Mouse (Mus musculus) thymus, adult 2 months (tissue): ENCODE data around the gene Rasa1. TPM values are rescaled to one million over a fixed set of nuclear protein-coding genes. Genes with fewer than 3 reads are reported as not detected.
A peak's percentile ranks its signal among the peaks of the same experiment; 100 is the strongest.

ENCODE experiments used
- DNase-seq: peaks from one replicate; pipeline ENCODE4 v3.0.0; 2021
- H3K27ac ChIP-seq: fragments of 200-500 bp; 2 replicates; pipeline ENCODE4 v1.5.1; 2012; ENCODE audit warnings: low read length, control low read depth; ENCODE audit not compliant: control insufficient read depth, insufficient read depth
- H3K27me3 ChIP-seq: fragments of 200-500 bp; 2 replicates; pipeline ENCODE4 v1.6.1; 2012; ENCODE audit warnings: mild to moderate bottlenecking, low read length, moderate library complexity, mixed read lengths; ENCODE audit not compliant: control insufficient read depth, insufficient read depth
- H3K36me3 ChIP-seq: fragments of 200-500 bp; 2 replicates; pipeline ENCODE4 v1.6.1; 2012; ENCODE audit warnings: mild to moderate bottlenecking, low read length, moderate library complexity; ENCODE audit not compliant: control insufficient read depth, insufficient read depth
- H3K4me1 ChIP-seq: fragments of 200-500 bp; replicated peaks from 2 replicates; pipeline ENCODE4 v1.6.1; 2012; ENCODE audit warnings: low read length; ENCODE audit not compliant: control insufficient read depth, insufficient read depth
- H3K4me3 ChIP-seq: fragments of 200-500 bp; 2 replicates; pipeline ENCODE4 v1.5.1; 2012; ENCODE audit warnings: mild to moderate bottlenecking, low read length, control low read depth, moderate library complexity; ENCODE audit not compliant: control insufficient read depth, insufficient read depth
- CTCF ChIP-seq: fragments of 200-500 bp; IDR thresholded peaks from 2 replicates; pipeline ENCODE4 v1.5.1; 2012; ENCODE audit warnings: mild to moderate bottlenecking, control low read depth, low read length, moderate library complexity, borderline replicate concordance; ENCODE audit not compliant: control insufficient read depth, poor library complexity, insufficient read depth; ENCODE audit errors: extremely low read depth
- POLR2A ChIP-seq: fragments of 200-500 bp; IDR thresholded peaks from 2 replicates; pipeline ENCODE4 v1.6.1; 2012; ENCODE audit warnings: mild to moderate bottlenecking, low read length, control low read depth, moderate library complexity; ENCODE audit not compliant: control insufficient read depth, poor library complexity, insufficient read depth; ENCODE audit errors: extremely low read depth
- WGBS: fragments of 180-500 bp; shearing (Covaris S2); methylation state at CpG from one replicate; pipeline ENCODE4 v1.1.7; 2018; 5-methylcytosine and 5-hydroxymethylcytosine counted together
- polyA plus RNA-seq: library from polyadenylated mRNA; depleted of rRNA; stranded (reverse); fragments of >200 nt; gene quantifications from 2 replicates; pipeline ENCODE4 v1.2.3, GENCODE M21; 2012; rRNA removed

Gene Rasa1
- polyA plus RNA-seq = 17.3 and 19.8 TPM in 2 replicates

GRCm38 (mm10) chr13:85288843-85289713 is at the start of gene Rasa1:
Rasa1 (minus strand) TSS chr13:85289130.
- H3K4me3 ChIP-seq = peak within 1 kb of the TSS; percentile 63
- H3K27ac ChIP-seq = peak within 1 kb of the TSS; percentile 75
- H3K4me1 ChIP-seq = no peaks in the 10 kb centered on the region
- peak; percentile 92 for DNase-seq
- TF ChIP-seq CTCF (peak; percentile 39; the same call in 1 of the 2 replicates), POLR2A (peak; percentile 62)
- under 1% methylated on average over 96 of the region's 97 CpGs for WGBS
- no peaks in the 10 kb centered on the region for H3K27me3 ChIP-seq
- H3K36me3 ChIP-seq = no peaks in the 10 kb centered on the region

- no peak overlapping the region for H3K27ac ChIP-seq
- H3K4me3 ChIP-seq = no peak overlapping the region
- no peaks in the 10 kb centered on the region for H3K4me1 ChIP-seq
- H3K27me3 ChIP-seq = no peaks in the 10 kb centered on the region
- 98% methylated on average over 2 of the region's 2 CpGs for WGBS
- DNase-seq = no peak
- no peaks in the 10 kb centered on the region for H3K36me3 ChIP-seq
- no peak for TF ChIP-seq POLR2A
- TF ChIP-seq CTCF = no peak
These were observed 22.6 kb upstream of the Rasa1 start for GRCm38 (mm10) chr13:85311547-85311946.

- Histone ChIP-seq H3K27ac (no peak overlapping the region), H3K27me3 (no peaks in the 10 kb centered on the region), H3K4me3 (no peak overlapping the region), H3K36me3 (no peaks in the 10 kb centered on the region), H3K4me1 (no peaks in the 10 kb centered on the region)
- no peak for DNase-seq
- 88% methylated on average over 5 of the region's 5 CpGs for WGBS
- TF ChIP-seq CTCF = no peak
- TF ChIP-seq POLR2A = no peak
These were observed 22.0 kb upstream of the Rasa1 start for GRCm38 (mm10) chr13:85310968-85311367.

GRCm38 (mm10) chr13:85310483-85310882 is 21.6 kb upstream of the Rasa1 start:
- Histone ChIP-seq H3K4me1 (no peaks in the 10 kb centered on the region), H3K27me3 (no peaks in the 10 kb centered on the region), H3K36me3 (no peaks in the 10 kb centered on the region), H3K4me3 (no peak overlapping the region), H3K27ac (no peak overlapping the region)
- no peak for DNase-seq
- no peak for TF ChIP-seq POLR2A
- TF ChIP-seq CTCF = no peak
- WGBS = 98% methylated on average over 2 of the region's 2 CpGs

GRCm38 (mm10) chr13:85306039-85306438 is 17.1 kb upstream of the Rasa1 start:
- Histone ChIP-seq H3K4me1 (no peaks in the 10 kb centered on the region), H3K27me3 (no peaks in the 10 kb centered on the region), H3K4me3 (no peak overlapping the region), H3K36me3 (no peaks in the 10 kb centered on the region), H3K27ac (no peak overlapping the region)
- no peak for DNase-seq
- no peak for TF ChIP-seq POLR2A
- no peak for TF ChIP-seq CTCF

GRCm38 (mm10) chr13:85290651-85291050 is 1.7 kb upstream of the Rasa1 start:
- no peak for DNase-seq
- Histone ChIP-seq H3K36me3 (no peaks in the 10 kb centered on the region), H3K27ac (no peak overlapping the region), H3K27me3 (no peaks in the 10 kb centered on the region), H3K4me3 (no peak overlapping the region), H3K4me1 (no peaks in the 10 kb centered on the region)
- TF ChIP-seq CTCF (no peak), POLR2A (no peak)
- WGBS = 4% methylated on average over 1 of the region's 1 CpGs
